Mouse (Mus musculus) hindbrain, embryonic 11.5 days (tissue): ENCODE results near the gene Tnn. TPM values are rescaled to one million over a fixed set of nuclear protein-coding genes. Genes with fewer than 3 reads are reported as not detected.

ENCODE experiments used
- ATAC-seq: fragments of 200-750 bp; cut with Nextera tagmentation; 2 replicates; pipeline ENCODE4 v1.8.0; 2017; ENCODE audit warnings: mild to moderate bottlenecking, moderate TSS enrichment, moderate library complexity; ENCODE audit not compliant: low FRiP score
- DNase-seq: peaks from one replicate; pipeline ENCODE4 v3.0.0-alpha.2; 2015; ENCODE audit warnings: low spot score
- H3K27ac ChIP-seq: fragments of 300-500 bp; sonication (generic); 2 replicates; pipeline ENCODE4 v1.5.1; 2014; ENCODE audit warnings: mild to moderate bottlenecking, low read depth, low read length
- H3K27me3 ChIP-seq: fragments of 300-500 bp; sonication (generic); 2 replicates; pipeline ENCODE4 v1.6.1; 2014; ENCODE audit warnings: mild to moderate bottlenecking, low read length, moderate library complexity, mixed read lengths; ENCODE audit not compliant: control insufficient read depth, insufficient read depth
- H3K36me3 ChIP-seq: fragments of 300-500 bp; sonication (generic); 2 replicates; pipeline ENCODE4 v1.6.1; 2014; ENCODE audit warnings: mild to moderate bottlenecking, low read length, moderate library complexity, mixed read lengths; ENCODE audit not compliant: control insufficient read depth, insufficient read depth
- H3K4me1 ChIP-seq: fragments of 300-500 bp; sonication (generic); replicated peaks from 2 replicates; pipeline ENCODE4 v1.6.1; 2014; ENCODE audit warnings: low read length, mixed read lengths; ENCODE audit not compliant: control insufficient read depth, insufficient read depth
- H3K4me2 ChIP-seq: fragments of 300-500 bp; sonication (generic); replicated peaks from 2 replicates; pipeline ENCODE4 v1.6.1; 2014; ENCODE audit warnings: mild to moderate bottlenecking, low read depth, low read length
- H3K4me3 ChIP-seq: fragments of 300-500 bp; sonication (generic); 2 replicates; pipeline ENCODE4 v1.5.1; 2014; ENCODE audit warnings: low read depth, low read length
- H3K9ac ChIP-seq: fragments of 300-500 bp; sonication (generic); 2 replicates; pipeline ENCODE4 v1.6.1; 2014; ENCODE audit warnings: low read depth, low read length
- H3K9me3 ChIP-seq: fragments of 300-500 bp; sonication (generic); 2 replicates; pipeline ENCODE4 v1.6.1; 2016; ENCODE audit warnings: low read length; ENCODE audit not compliant: control insufficient read depth
- whole genome bisulfite sequencing: fragments of 180-500 bp; shearing (Covaris S2); extraction: QIAGEN DNeasy Blood & Tissue Kit; methylation state at CpG from one replicate; pipeline ENCODE4 v1.1.7; 2014; 5-methylcytosine and 5-hydroxymethylcytosine counted together
- polyA plus RNA-seq: library from polyadenylated mRNA; unstranded; fragments of >200 nt; fragmentation: Nextera tagmentation; extraction: Ambion mirVana; gene quantifications from 2 replicates; pipeline ENCODE4 v1.2.1, GENCODE M21; 2014

Gene Tnn
- polyA plus RNA-seq, 1 experiment from 2014 or later: 0.03 TPM

GRCm38 (mm10) chr1:160100996-160101395, 52.4 kb downstream of the Tnn start:
- no peak overlapping the region for H3K4me3 ChIP-seq
- H3K4me2 ChIP-seq: no peak overlapping the region
- H3K9me3 ChIP-seq: no peaks in the 10 kb centered on the region
- H3K27me3 ChIP-seq: no peaks in the 10 kb centered on the region
- no peak for ATAC-seq
- no peaks in the 10 kb centered on the region for H3K36me3 ChIP-seq
- WGBS: 86% methylated on average over 5 of the region's 5 CpGs
- H3K9ac ChIP-seq: no peak overlapping the region
- DNase-seq: no peak
- no peaks in the 10 kb centered on the region for H3K4me1 ChIP-seq
- H3K27ac ChIP-seq: no peak overlapping the region

DNA sequence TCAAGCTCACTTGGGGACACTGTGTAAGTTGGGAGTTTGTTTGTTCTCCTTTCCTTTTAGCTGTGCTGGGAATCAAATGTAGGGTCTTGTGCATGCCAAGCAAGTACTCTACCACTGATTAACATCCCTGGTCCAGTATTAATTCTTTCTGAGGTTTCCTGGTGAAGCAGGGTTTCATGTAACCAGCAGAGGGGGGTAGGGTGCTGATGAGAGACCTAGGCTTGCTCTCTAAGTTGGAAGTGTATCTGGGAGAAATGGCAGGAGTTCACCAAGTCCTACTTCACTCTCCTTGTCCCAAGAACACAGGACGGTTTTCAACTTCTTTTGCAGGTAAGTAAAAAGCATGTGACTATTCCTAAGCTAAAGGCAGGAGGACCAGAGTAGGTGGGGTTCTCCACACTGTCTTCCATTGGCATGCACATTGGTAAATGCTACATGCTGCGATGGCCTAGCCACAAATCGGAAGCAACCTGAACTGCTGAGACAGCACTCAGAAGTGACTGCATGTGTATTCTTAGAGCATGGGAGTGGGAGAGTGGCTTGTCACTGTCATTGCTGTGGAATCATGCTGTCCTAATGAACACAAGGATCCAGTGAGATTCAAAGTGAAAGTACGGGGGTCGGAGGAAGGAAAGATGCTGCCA, 53.6 kb downstream of the Tnn start:
- no peaks in the 10 kb centered on the region for H3K27me3 ChIP-seq
- H3K4me1 ChIP-seq: no peaks in the 10 kb centered on the region
- H3K36me3 ChIP-seq: no peaks in the 10 kb centered on the region
- no peak for ATAC-seq
- H3K27ac ChIP-seq: no peak overlapping the region
- WGBS: 83% methylated on average over 5 of the region's 5 CpGs
- H3K4me3 ChIP-seq: no peak overlapping the region
- no peak overlapping the region for H3K4me2 ChIP-seq
- H3K9me3 ChIP-seq: no peaks in the 10 kb centered on the region
- H3K9ac ChIP-seq: no peak overlapping the region
- no peak for DNase-seq

DNA sequence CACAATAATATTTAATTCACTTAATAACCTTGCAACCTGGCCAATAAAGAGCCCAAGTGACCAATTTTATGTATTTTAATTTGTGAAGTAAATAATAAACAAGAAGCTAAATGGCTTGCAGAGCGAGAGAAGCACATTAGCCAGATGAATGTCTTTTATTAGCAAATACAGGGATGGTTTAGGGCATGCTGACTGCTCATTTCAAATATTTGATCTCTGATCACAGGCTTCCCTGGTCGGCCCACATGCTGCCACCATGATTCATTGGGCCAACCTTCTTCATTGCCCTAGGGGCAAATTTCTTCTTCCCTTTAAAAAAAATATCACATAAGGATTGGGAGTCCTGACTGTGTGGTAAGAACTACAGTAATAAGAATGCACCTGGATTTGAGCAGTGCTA, 66.7 kb downstream of the Tnn start:
- no peak overlapping the region for H3K27ac ChIP-seq
- no peak for DNase-seq
- H3K4me1 ChIP-seq: no peaks in the 10 kb centered on the region
- no peaks in the 10 kb centered on the region for H3K9me3 ChIP-seq
- no peak overlapping the region for H3K4me3 ChIP-seq
- ATAC-seq: no peak
- H3K36me3 ChIP-seq: no peaks in the 10 kb centered on the region
- WGBS: 85% methylated on average over 2 of the region's 2 CpGs
- H3K9ac ChIP-seq: no peak overlapping the region
- H3K4me2 ChIP-seq: no peak overlapping the region
- H3K27me3 ChIP-seq: no peaks in the 10 kb centered on the region

- H3K27me3 ChIP-seq: no peaks in the 10 kb centered on the region
- DNase-seq (no peak), ATAC-seq (no peak)
- no peaks in the 10 kb centered on the region for H3K4me1 ChIP-seq
- no peak overlapping the region for H3K4me2 ChIP-seq
- no peak overlapping the region for H3K27ac ChIP-seq
- H3K9ac ChIP-seq: no peak overlapping the region
- WGBS: 87% methylated on average over 1 of the region's 1 CpGs
- no peaks in the 10 kb centered on the region for H3K36me3 ChIP-seq
- no peaks in the 10 kb centered on the region for H3K9me3 ChIP-seq
- no peak overlapping the region for H3K4me3 ChIP-seq
These were observed 69.1 kb downstream of the Tnn start for GRCm38 (mm10) chr1:160084239-160084638.

DNA sequence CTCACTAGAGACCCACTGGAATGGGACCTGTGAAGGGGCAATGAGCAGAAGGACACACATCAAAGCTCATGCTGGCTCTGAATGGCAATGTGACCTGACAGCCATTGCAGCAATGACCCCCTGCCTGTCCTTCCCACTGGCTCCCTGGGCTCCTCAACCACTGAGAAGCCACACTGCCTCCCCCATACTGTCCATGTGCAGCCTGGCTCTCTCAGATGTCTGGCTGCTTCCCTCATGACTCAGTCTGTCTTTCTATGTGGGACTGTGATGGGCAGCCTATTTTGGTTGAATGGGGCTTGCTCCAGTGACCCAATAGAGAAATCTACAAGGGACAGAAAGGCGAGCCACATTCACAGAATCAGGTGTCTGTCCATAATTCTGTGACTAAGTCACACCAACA, 70.7 kb downstream of the Tnn start:
- DNase-seq (no peak), ATAC-seq (no peak)
- H3K36me3 ChIP-seq: no peaks in the 10 kb centered on the region
- no peak overlapping the region for H3K27ac ChIP-seq
- H3K9me3 ChIP-seq: no peaks in the 10 kb centered on the region
- no peak overlapping the region for H3K4me2 ChIP-seq
- WGBS: 100% methylated on average over 1 of the region's 1 CpGs
- H3K4me3 ChIP-seq: no peak overlapping the region
- no peaks in the 10 kb centered on the region for H3K27me3 ChIP-seq
- no peaks in the 10 kb centered on the region for H3K4me1 ChIP-seq
- H3K9ac ChIP-seq: no peak overlapping the region

GRCm38 (mm10) chr1:160080800-160081436, 72.5 kb downstream of the Tnn start:
- peak; percentile 66 for ATAC-seq
- Histone ChIP-seq H3K4me2 (no peak overlapping the region), H3K9me3 (no peaks in the 10 kb centered on the region), H3K36me3 (no peaks in the 10 kb centered on the region), H3K4me3 (no peak overlapping the region), H3K4me1 (no peaks in the 10 kb centered on the region), H3K9ac (no peak overlapping the region), H3K27me3 (no peaks in the 10 kb centered on the region), H3K27ac (no peak overlapping the region)
- DNase-seq: peak; percentile 87
- 41% methylated on average over 2 of the region's 2 CpGs for WGBS

- no peak overlapping the region for H3K4me3 ChIP-seq
- 79% methylated on average over 14 of the region's 14 CpGs for WGBS
- no peaks in the 10 kb centered on the region for H3K27me3 ChIP-seq
- H3K4me2 ChIP-seq: no peak overlapping the region
- DNase-seq (no peak), ATAC-seq (no peak)
- no peak overlapping the region for H3K27ac ChIP-seq
- H3K4me1 ChIP-seq: no peaks in the 10 kb centered on the region
- no peak overlapping the region for H3K9ac ChIP-seq
- no peaks in the 10 kb centered on the region for H3K9me3 ChIP-seq
- H3K36me3 ChIP-seq: no peaks in the 10 kb centered on the region
These were observed 74.3 kb downstream of the Tnn start for GRCm38 (mm10) chr1:160078882-160079661.

- Histone ChIP-seq H3K27me3 (no peaks in the 10 kb centered on the region), H3K4me3 (no peak overlapping the region), H3K36me3 (no peaks in the 10 kb centered on the region), H3K4me2 (no peak overlapping the region), H3K27ac (no peak overlapping the region), H3K9me3 (no peaks in the 10 kb centered on the region), H3K4me1 (no peaks in the 10 kb centered on the region), H3K9ac (no peak overlapping the region)
- no peak for ATAC-seq
- DNase-seq: no peak
- 79% methylated on average over 7 of the region's 7 CpGs for WGBS
These were observed 88.7 kb downstream of the Tnn start for GRCm38 (mm10) chr1:160064547-160065144.
